Mouse (Mus musculus) yolk sac, embryonic 10.5 days (tissue): ENCODE measurements around the gene Gm20388.

ENCODE experiments used
- DNase-seq: peaks from one replicate; pipeline ENCODE4 v3.0.0-alpha.2; 2017; ENCODE audit warnings: low spot score

The Gm20388 gene

DNA sequence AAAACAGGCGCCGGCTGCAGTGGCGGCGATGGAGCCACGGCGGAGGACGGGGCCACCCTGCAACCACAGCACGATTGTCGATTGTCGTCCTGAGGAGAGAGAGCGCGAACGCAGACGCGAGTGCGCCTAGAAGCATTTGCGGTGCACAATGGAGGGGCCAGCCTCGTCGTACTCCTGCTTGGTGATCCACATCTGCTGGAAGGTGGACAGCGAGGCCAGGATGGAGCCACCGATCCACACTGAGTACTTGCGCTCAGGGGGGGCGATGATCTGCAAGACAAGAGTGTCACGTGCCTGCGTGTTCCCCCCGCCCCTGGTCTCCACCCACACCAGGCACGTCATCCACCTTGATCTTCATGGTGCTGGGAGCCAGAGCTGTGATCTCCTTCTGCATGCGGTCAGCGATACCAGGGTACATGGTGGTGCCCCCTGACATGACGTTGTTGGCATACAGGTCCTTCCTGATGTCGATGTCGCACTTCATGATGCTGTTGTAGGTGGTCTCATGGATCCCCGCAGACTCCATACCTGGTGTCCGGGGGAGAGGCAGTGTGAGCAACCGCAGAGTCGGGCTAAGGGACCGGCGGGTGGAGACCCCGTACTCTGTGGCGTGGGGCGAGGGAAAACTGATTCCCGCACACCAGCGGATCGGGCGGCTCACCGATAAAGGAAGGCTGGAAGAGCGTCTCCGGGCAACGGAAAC lies 3981.4 kb downstream of the Gm20388 start:
- no peak for DNase-seq

DNA sequence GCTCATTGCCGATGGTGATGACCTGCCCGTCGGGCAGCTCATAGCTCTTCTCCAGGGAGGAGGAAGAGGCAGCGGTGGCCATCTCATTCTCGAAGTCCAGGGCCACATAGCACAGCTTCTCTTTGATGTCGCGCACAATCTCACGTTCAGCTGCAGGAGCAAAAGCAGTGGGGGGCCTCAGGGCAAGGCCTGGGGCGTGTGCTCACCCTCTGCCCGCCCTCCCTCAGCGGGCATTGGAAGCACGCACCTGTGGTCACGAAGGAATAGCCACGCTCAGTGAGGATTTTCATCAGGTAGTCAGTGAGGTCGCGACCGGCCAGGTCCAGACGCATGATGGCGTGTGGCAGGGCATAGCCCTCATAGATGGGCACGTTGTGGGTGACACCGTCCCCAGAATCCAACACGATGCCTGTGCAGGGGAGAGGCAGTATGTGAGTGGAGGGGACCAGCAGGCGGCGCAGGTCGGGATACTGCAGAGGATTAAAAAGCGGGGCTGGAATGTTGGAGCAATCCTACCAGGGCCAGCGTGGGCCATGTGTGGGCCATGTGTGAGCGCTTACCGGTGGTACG lies 3982.0 kb downstream of the Gm20388 start:
- no peak for DNase-seq

GRCm38 (mm10) chr8:123893413-123893812 lies 3982.8 kb downstream of the Gm20388 start:
- no peak for DNase-seq

GRCm38 (mm10) chr8:123894502-123895097 lies 3984.0 kb downstream of the Gm20388 start, which contains the start of gene Acta1:
TSS of gene Acta1 (minus strand) at chr8:123894751.
- peak; percentile 42 for DNase-seq

DNA sequence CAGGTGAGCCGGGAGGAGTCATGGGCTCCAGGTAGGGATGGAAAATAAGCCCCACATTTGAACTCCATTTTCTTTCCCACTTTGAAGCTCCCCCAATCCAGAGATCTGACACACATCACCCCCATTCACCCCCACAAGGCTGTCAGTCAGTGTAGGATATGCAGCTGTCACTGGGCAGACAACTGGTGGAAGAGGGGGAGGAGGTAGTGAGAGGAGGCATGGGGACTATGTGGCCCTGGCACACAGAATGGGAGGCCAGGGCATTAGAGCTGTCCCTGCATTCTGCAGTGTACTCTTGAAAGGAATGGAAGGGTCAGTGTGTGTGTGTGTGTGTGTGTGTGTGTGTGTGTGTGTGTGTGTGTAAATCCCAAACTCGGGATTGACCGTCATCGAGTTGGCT lies 3984.6 kb downstream of the Gm20388 start:
- no peak for DNase-seq

GRCm38 (mm10) chr8:123895680-123896365 lies 3985.2 kb downstream of the Gm20388 start:
- no peak for DNase-seq

- DNase-seq: no peak
Measured at GRCm38 (mm10) chr8:123896366-123896761, 3985.7 kb downstream of the Gm20388 start.

- DNase-seq: no peak
Measured at GRCm38 (mm10) chr8:123896774-123897173, 3986.1 kb downstream of the Gm20388 start.

DNA sequence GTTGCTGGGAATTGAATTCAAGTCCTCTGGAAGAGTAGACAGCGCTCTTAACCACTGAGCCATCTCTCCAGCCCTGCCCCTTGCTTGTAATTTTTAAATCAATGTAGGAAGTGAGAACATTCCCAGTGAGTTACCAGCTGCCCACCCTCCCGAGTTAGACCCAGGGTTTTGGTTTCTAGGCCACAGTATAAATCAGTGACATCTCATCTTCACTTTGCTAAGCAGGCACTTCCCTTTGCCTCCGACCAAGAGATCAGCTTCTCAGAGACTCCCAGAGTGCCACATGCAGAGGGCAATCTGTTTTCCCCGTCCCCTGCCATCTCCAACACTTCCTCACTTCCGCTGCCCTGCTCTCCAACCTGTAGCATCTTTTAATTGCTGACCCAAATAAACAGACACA lies 3987.9 kb downstream of the Gm20388 start:
- DNase-seq: no peak

GRCm38 (mm10) chr8:123899366-123899765 lies 3988.7 kb downstream of the Gm20388 start:
- DNase-seq: no peak

DNA sequence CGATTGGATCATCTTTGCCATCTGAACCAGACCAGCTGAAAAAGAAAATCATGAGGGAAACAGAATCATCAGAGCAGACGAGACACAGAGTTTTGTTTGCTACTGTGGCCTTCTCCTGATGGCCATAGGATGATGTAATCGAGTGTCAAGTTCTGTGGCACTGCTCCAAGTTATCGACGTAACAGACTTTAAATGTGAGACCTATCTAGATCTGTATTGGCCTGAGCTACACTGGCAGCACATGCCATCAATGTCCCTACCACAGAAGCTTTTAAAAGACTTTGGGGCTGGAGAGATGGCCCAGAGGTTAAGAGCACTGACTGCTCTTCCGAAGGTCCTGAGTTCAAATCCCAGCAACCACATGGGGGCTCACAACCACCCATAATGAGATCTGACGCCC lies 3992.0 kb downstream of the Gm20388 start:
- DNase-seq: no peak

- DNase-seq: no peak
Measured at GRCm38 (mm10) chr8:123907604-123908003, 3997.0 kb downstream of the Gm20388 start.

GRCm38 (mm10) chr8:123912265-123912664 lies 4001.6 kb downstream of the Gm20388 start:
- no peak for DNase-seq

- DNase-seq: no peak
Measured at GRCm38 (mm10) chr8:123914635-123915034, 4004.0 kb downstream of the Gm20388 start.

- peak; percentile 75 for DNase-seq
Measured at GRCm38 (mm10) chr8:123924719-123925118, 4014.1 kb downstream of the Gm20388 start.

- DNase-seq: no peak
Measured at GRCm38 (mm10) chr8:123925671-123926070, 4015.0 kb downstream of the Gm20388 start.

DNA sequence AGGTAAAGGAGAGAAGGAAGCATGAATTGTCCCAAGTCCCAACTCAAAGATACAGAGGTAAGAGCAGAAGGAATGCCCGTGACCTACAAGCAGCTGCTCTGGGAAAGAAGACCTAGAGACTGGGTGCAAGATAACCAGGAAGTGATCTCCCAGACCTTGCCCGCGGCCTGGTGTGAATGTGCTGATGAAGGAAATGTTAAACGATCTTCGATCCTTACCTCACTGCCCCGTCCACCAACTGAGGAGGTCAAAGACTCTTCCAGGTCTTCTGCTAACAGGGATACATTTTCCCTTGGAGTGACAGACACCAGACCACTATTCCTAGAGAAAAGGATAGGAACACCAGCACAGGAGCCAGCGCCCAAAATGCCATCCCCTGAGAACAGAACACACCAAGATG lies 4018.4 kb downstream of the Gm20388 start:
- DNase-seq: peak; percentile 63

DNA sequence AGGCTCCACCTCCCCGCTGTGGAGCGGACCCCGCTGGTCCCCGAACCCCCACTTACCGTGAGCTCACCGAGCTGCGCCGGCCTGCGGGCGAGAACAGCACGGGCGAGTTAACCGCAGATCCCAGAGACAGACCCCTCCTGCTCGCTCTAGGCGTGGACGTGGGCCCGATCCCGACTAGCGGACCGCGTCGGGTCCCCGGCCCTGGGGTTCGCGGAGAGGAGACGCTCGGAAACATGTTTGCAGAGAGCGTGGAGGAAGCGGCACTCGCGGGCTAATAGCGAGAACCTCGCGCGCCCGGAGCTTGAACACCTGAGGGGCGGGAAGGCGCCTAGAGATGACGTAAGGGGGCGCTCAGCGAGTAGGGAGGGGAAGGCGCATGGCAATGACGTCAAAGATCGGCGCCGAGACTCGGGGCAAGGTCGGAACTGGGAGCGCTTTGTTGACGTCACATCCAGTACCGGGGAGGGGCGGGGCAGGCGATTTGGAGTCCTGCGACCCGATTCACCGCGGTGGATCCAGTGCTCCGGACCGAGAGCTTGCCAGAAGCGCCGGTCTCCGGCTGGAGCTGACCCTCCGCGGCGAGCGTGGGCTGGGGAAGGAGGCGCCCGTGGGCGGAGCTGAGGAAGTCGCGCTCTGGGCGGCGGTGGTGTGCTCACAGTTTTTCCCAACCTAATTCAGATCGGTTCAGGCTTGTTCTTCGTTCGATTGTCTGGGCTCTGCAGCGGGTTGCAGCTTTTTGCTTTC lies 4038.5 kb downstream of the Gm20388 start, which contains the start of gene Nup133:
Gene Nup133 (minus strand): TSS at position 324 of the 744 bp plus-strand sequence.
- peak; percentile 98 for DNase-seq

- no peak for DNase-seq
Measured at GRCm38 (mm10) chr8:123949686-123949986, 4039.0 kb downstream of the Gm20388 start.

DNA sequence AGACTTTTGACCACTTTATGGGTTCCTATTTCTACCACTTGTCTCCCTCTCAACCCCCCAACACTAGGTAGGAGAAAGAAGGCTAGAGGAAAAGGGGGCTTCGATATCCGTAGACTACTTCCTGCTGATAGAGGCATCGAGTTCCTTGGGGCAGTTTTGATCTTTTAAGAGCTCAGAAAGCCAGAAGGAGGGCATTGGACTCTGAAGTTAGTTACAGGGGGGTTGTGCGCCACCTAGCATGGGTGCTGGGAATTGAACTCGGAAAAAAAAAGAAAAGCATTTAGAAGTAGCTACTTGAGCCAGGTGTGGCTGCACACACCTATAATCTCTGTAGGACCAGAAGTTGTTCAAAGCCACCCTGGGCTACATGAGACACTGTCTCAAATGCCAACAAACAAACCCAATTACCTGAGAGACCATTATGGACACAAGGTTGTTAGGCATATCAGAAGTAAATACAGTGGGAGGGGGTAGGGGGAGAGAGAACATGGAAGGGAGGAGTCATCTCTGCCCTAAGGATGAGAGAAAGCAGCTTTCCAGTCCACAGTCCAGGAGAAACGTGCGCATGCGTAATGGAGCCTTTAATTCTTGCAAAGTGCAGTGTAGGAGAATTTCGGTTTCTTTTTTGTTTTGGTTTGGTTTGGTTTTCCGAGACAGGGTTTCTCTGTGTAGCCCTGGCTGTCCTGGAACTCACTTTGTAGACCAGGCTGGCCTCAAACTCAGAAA lies 4039.6 kb downstream of the Gm20388 start:
- DNase-seq: peak; percentile 72

GRCm38 (mm10) chr8:123953686-123954085 lies 4043.0 kb downstream of the Gm20388 start:
- DNase-seq: no peak
